Mouse (Mus musculus): ENCODE measurements at regions not wholly inside any gene's neighbourhood (a gene's known extent, or its start where the extent isn't known, plus 50 kb on each side); places are given as distances from the start of the nearest gene placed in this dataset.

DNA sequence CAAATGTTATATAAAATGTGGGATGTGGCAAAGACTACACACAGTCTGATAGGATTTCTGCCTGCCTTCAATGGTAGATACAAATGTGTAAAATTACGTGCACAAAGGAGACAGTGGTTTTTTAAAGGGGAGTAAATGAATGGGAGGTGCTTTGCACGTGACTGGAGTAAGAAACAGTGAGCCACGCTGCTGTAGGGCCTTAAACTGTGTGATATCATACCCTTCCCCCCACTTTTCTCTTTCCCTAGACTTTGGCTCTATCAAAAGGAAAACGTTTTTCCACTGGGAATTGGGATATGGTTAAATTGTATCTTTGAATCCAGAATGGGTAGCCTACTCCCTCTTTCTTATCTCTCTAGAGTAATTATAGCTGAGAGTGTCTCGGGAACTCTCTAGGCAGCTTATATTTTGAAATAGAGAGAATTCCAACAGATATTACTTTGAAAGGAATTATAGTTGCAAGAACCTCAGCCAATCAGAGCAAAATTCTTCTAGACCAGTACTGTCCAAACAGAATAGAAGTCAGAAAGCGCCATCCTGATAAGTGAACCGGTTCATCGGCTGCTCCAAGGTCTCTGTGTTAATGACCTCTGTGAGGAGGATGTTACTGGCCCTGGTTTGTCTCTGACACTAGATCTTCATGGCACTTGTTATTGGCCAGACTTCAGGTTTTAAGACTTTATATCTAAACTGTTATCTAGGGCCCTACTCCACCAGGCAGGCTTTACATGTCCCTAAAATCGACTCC lies 195.5 kb downstream of the Gm19410 start:
- TF ChIP-seq EP300 (IDR thresholded peaks at IDR 0.05; ENCODE audit: insufficient read depth, low read depth, low read length) (no peak), CTCF (IDR thresholded peaks at IDR 0.05) (no peak), POLR2A (IDR thresholded peaks at IDR 0.05; ENCODE audit: insufficient read depth, low read depth, low read length) (no peak)

Measured in heart, adult 2 months (tissue).